Mouse (Mus musculus) gastrocnemius, postnatal 36 days (tissue): ENCODE results near the gene Cdk13. TPM values are rescaled to one million over a fixed set of nuclear protein-coding genes. Genes with fewer than 3 reads are reported as not detected.

ENCODE experiments used
- DNase-seq, 2 experiments: peaks; one replicate each; pipeline ENCODE4 v3.0.0; 2022
- intact Hi-C: fragments of 180-260 bp; cut with DNase I; formaldehyde crosslinking; loops from one replicate; pipeline ENCODE4 v1.15.1; 2025
- total RNA-seq, 2 experiments: library from RNA; stranded (reverse); gene quantifications; 2 replicates each; pipeline ENCODE4 v1.2.3; 2021

Cdk13 gene
- total RNA-seq, 2 experiments from 2014 or later = 13.1 to 20.7 TPM

DNA sequence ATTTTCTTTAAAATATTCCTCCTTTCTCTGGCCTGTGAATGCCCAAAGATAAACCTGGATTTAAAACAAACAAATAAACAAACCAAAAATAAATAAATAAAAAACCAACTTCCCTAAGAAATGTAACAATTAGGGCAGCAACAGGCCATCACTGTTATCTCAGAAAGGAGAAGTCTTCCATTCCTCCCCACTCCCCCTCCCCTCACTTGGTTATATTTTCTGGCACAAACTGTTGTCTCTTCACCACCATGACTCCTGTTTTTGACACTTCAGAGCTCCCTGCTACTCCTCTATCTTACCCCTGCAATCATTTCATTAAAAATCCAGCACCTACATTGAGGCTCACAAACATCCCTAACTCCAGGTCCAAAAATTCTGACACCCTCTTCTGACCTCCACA lies 31.8 kb downstream of the Cdk13 start:
- intact Hi-C loops = no loop called here

DNA sequence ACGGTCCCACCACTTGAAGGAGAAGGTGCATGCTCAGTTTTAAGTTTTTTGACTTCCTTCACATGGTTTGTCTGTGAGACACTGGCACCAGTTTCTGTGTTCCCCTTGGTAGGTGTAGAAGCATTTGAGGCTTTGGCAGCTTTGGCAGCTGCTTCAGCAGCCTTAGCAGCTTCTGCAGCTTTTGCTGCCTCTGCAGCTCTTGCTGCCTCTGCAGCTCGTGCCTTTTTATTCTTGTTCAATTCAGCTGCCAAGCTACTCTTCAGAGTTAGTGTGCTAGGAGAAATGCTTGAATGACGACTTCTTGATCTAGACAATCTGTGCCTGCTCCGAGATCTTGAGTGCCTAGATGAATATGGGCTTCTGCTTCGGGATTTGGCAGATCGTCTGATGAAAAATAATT lies 32.3 kb downstream of the Cdk13 start:
- intact Hi-C loops = no loop called here

More for the DNA sequence above, 31.8 kb downstream of the Cdk13 start:
- no peak for DNase-seq

GRCm38 (mm10) chr13:17762405-17762804 lies 42.5 kb downstream of the Cdk13 start:
- intact Hi-C loops = no loop called here
- no peak for DNase-seq

More for the DNA sequence above, 32.3 kb downstream of the Cdk13 start:
- no peak for DNase-seq

DNA sequence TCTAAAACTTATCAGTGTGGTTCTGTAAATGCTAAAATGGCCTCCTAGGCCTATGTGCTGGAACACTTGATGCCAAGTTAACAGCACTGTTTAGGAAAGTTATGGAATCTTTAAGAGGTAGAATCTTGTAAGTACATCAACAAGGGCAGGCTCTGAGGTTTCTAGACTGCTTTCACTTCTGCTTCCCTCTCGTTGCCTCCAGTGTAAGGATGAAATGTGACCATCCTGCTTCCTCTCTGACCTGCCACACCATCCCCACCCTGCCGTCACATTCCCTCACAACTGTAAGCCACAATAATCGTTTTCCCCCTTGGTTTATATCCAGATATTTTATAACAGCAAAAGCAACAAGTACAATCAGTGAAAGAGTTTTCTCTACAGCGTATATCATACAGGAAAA lies 49.9 kb downstream of the Cdk13 start:
- intact Hi-C loops = no loop called here
- no peak for DNase-seq

GRCm38 (mm10) chr13:17728798-17729197 lies 76.1 kb downstream of the Cdk13 start:
- DNase-seq = no peak
- intact Hi-C loops = no loop called here

GRCm38 (mm10) chr13:17727922-17728321 lies 77.0 kb downstream of the Cdk13 start:
- intact Hi-C loops = no loop called here
- no peak for DNase-seq

GRCm38 (mm10) chr13:17717357-17717756 lies 87.5 kb downstream of the Cdk13 start:
- intact Hi-C loops = no loop called here
- no peak for DNase-seq

- DNase-seq = no peak
- intact Hi-C loops = no loop called here
Observed at GRCm38 (mm10) chr13:17708784-17709311, 96.0 kb downstream of the Cdk13 start.

DNA sequence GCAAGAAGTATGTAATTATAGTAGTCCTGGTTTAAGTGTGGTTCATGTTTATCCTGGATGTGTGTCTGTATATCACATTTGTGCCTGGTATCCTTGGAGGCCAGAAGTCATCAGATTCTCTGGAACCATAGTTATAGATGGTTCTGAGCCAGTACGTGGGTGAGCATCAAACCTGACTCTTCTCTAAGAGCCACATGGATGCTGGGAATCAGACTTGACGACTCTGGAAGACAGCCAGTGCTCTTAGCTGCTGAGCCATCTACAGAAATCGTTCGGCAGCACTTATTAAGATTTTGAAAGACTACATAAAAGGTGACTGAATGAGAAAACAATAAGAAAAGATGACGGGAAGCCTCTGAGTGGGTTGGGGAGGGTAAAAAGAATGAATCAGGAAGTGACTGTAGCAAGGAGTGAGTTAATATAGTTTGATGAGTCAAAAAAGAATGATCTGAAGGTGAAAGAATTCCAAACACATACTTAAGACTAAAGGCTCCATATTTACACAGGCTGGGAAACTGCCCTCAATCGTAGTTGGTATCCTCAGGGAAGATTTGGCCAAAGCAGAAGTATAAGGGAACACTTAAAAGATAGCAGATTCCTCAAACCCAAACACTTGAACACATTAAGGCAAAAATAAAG lies 99.6 kb downstream of the Cdk13 start:
- no peak for DNase-seq
- intact Hi-C loops = no loop called here

GRCm38 (mm10) chr13:17702311-17702710 lies 102.6 kb downstream of the Cdk13 start:
- intact Hi-C loops = no loop called here
- no peak for DNase-seq

- intact Hi-C loops = no loop called here
- DNase-seq = no peak
Observed at GRCm38 (mm10) chr13:17701322-17701721, 103.6 kb downstream of the Cdk13 start.

GRCm38 (mm10) chr13:17700090-17700715 lies 104.7 kb downstream of the Cdk13 start:
- DNase-seq = no peak
- intact Hi-C loops = no loop called here

DNA sequence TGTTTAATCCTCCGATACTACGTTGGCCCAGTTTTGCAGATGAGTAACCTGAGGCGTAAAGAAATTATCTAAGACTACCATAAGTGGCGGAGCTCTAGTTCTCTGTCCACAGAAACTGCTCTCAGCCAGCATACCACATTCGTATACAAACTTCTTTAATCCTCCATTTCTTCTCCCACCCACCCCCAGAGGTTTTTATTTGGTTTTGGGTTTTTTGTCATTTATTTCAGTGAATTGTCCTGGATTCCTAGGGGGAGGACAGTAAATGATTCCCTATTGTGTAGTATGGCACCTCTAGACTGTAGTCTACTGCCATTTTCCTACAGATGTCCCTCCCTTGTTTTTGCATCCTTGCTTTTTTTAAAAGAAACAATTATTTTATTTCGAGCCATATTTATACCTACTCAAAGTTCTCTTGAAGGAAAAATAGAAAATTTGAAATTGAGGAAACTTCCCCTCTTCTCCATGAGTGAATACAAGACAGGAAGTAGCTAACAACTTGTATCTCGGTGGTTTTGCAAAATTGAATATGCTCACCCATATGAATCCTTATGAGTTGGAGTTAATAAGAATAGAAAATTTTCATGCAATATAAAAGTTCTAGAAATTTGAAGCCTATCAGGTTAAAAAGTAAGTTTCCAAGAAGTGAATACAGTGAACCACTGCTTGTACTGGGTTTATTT lies 108.9 kb downstream of the Cdk13 start:
- no peak for DNase-seq
- intact Hi-C loops = loop anchor here (5.0 kb wide), 1 partner anchor 246 kb away; the partner anchor contains the start of gene Rala

GRCm38 (mm10) chr13:17694911-17695699 lies 109.8 kb downstream of the Cdk13 start, which contains the start of the genes Mplkip and Sugct:
Mplkip (plus strand) TSS chr13:17695192.
Sugct (minus strand) TSS chr13:17695553.
- intact Hi-C loops = loop anchor here (5.0 kb wide), 1 partner anchor 247 kb away; the partner anchor contains the start of gene Rala
- DNase-seq = peak; percentile 100

DNA sequence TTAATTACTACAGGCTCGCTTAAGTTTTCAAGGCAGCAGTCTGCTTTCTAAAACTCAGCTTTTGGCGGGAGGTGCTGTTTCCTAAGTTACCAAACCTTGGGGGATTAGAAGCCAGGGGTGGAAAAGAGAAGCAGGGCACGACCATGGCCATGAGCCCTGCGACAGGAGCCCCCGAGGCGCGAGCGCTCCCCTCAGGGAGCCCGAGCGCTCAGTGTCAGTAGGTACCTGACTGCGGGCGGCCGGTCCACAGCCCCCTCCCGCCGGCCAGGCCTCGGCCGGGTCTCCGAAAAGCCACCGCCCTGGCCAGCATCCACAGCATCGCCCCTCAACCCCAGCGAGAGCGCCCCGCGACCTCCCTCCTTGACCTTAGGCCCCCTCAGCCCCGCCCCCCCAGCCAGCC lies 110.5 kb downstream of the Cdk13 start:
- intact Hi-C loops = no loop called here
- peak in 1 of 2 experiments; percentile 68 for DNase-seq

DNA sequence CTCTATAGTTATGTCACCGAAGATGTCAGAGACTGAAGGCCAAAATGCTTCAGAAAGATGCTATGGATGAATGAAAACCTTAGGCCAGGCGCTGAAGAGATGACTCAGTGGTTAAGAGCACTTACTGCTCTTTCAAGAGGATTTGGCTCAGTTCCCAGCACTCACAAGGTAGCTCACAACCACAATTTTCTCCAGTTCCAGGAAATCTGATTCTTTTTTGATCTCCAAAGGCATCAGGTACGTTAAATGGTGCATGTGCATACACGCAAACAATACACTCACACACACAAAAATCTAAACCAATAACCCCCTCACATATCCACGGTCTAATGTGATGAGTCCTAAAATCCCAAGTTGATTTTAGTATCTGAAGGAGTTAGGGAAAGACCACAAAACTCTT lies 111.1 kb downstream of the Cdk13 start:
- intact Hi-C loops = no loop called here
- DNase-seq = no peak

DNA sequence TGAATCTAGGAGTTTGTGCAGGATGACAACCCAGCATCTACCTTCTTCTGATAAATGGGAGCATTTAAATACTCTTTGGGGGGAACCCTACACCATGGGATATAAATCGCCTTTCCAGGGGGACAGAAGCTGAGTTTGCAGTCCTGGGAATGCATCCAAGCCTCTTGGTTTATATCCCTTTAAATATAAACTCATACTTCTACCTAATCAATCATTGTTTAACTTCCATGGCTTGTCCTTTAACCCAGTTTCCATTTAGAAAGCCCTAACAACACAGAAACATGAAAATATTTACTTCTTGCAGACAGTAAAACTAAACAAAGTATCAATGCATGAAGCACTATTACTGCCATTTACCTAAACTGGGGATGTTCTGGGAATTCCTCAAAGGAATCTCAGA lies 113.5 kb downstream of the Cdk13 start:
- no peak for DNase-seq
- intact Hi-C loops = no loop called here

GRCm38 (mm10) chr13:17690686-17691085 lies 114.2 kb downstream of the Cdk13 start:
- intact Hi-C loops = no loop called here
- no peak for DNase-seq

- intact Hi-C loops = no loop called here
Observed at GRCm38 (mm10) chr13:17689461-17689860, 115.4 kb downstream of the Cdk13 start.

DNA sequence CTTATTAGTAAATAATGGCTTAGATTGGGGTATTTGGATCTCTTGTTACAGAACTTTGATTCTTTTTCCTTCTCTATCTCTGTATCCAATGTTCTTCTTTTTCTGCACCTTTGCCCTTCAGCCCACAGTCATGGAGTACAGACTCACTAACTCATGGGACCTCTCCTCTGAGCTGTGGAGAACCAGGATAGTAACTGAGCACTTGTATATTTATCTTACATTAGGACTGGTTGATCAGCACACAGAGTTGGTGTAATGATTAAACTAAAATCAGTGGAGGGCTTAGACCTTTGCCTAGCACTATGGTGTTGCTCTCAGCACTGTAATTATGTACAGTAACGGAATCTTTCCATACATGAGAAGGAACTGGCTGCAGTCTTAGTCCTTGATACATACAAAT lies 133.8 kb downstream of the Cdk13 start:
- DNase-seq = no peak
- intact Hi-C loops = no loop called here

More at GRCm38 (mm10) chr13:17689461-17689860, 115.4 kb downstream of the Cdk13 start:
- no peak for DNase-seq
